ENCODE assay signal across 10 mouse cellular contexts in genomic region chr9:96838864-96839263, GRCm38 (mm10). TPM values are rescaled to one million over a fixed set of nuclear protein-coding genes. Genes with fewer than 3 reads are reported as not detected.
DNase-seq lines count a peak whose midpoint lies in the region; ATAC-seq and TF ChIP-seq lines count a peak whose summit lies in the region.
"Had no signal": no experiment of that assay in that cellular context is flagged by ENCODE, and none has a peak within 500 bp of the region (broad histone marks: within the 10 kb centered on the region; RNA-seq: fewer than 3 reads in every experiment).

No protein-coding gene starts in this region.

- H3K4me3 ChIP-seq in embryonic facial prominence, embryonic 11.5 days (ENCODE audit: low read depth, low read length): no peak overlapping the region
- H3K4me3 ChIP-seq in hindbrain, embryonic 16.5 days (ENCODE audit: low read length): no peak overlapping the region
- no peak overlapping the region for H3K4me3 ChIP-seq in lung, embryonic 14.5 days (ENCODE audit: low read depth, low read length)
- no peak overlapping the region for H3K4me3 ChIP-seq in small intestine, adult 2 months (ENCODE audit: low read depth, low read length)
- H3K4me3 ChIP-seq: embryonic facial prominence, embryonic 13.5 days; megakaryocyte, embryonic 14.5 days had no signal

- H3K36me3 ChIP-seq in embryonic facial prominence, embryonic 11.5 days (replicated peaks; ENCODE audit: control insufficient read depth, insufficient read depth, low read depth, low read length): no peaks in the 10 kb centered on the region
- H3K36me3 ChIP-seq in hindbrain, embryonic 16.5 days (ENCODE audit: control insufficient read depth, insufficient read depth, low read length): no peaks in the 10 kb centered on the region
- H3K36me3 ChIP-seq in lung, embryonic 14.5 days (ENCODE audit: insufficient read depth): no peaks in the 10 kb centered on the region
- H3K36me3 ChIP-seq in small intestine, adult 2 months (ENCODE audit: control insufficient read depth, insufficient read depth, low read length): peaks cover 10% of the 10 kb centered on the region

- peak; percentile 75 for TF ChIP-seq CTCF in lung, embryonic 14.5 days (IDR thresholded peaks at IDR 0.05; ENCODE audit: low read depth)
- peak; percentile 48; the same call in 1 of the 2 replicates for TF ChIP-seq CTCF in small intestine, adult 2 months (IDR thresholded peaks at IDR 0.05; ENCODE audit: extremely low read depth, insufficient read length, insufficient replicate concordance, low read depth, low read length)

- H3K9me3 ChIP-seq in embryonic facial prominence, embryonic 11.5 days (replicated peaks; ENCODE audit: control insufficient read depth, low read length): no peaks in the 10 kb centered on the region
- H3K9me3 ChIP-seq in hindbrain, embryonic 16.5 days (ENCODE audit: control insufficient read depth, low read length): 0 out of 2 replicates have a peak, but pooled peaks cover 4% of the 10 kb centered on the region
- no peaks in the 10 kb centered on the region for H3K9me3 ChIP-seq in lung, embryonic 14.5 days (ENCODE audit: low read depth, low read length)
- H3K9me3 ChIP-seq: embryonic facial prominence, embryonic 13.5 days had no signal

- peak; percentile 42 for ATAC-seq in embryonic facial prominence, embryonic 11.5 days (replicated peaks; ENCODE audit: insufficient number of reproducible peaks, low FRiP score, low TSS enrichment, low read depth)
- ATAC-seq in hindbrain, embryonic 16.5 days: peak; percentile 55
- peak; percentile 59 for ATAC-seq in lung, embryonic 14.5 days (ENCODE audit: insufficient read depth)
- ATAC-seq in inflammation-experienced regulatory T-cells, adult 6 months: no peak

- WGBS in embryonic facial prominence, embryonic 11.5 days: 43% methylated on average over 10 of the region's 10 CpGs
- WGBS in hindbrain, embryonic 16.5 days: 31% methylated on average over 10 of the region's 10 CpGs
- 34% methylated on average over 10 of the region's 10 CpGs for WGBS in lung, embryonic 14.5 days
- 31% methylated on average over 10 of the region's 10 CpGs for WGBS in small intestine, adult 2 months

- H3K27ac ChIP-seq in embryonic facial prominence, embryonic 11.5 days (replicated peaks; ENCODE audit: low read depth, low read length): no peak overlapping the region
- peak overlapping the region; percentile 73 for H3K27ac ChIP-seq in hindbrain, embryonic 16.5 days (ENCODE audit: low read depth, low read length)
- no peak overlapping the region for H3K27ac ChIP-seq in lung, embryonic 14.5 days (ENCODE audit: low read depth)
- no peak overlapping the region for H3K27ac ChIP-seq in small intestine, adult 2 months (ENCODE audit: insufficient read depth, low read depth, low read length)
- H3K27ac ChIP-seq: embryonic facial prominence, embryonic 13.5 days had no signal

- no peak overlapping the region for H3K4me2 ChIP-seq in embryonic facial prominence, embryonic 11.5 days (ENCODE audit: low read depth, low read length)
- H3K4me2 ChIP-seq in hindbrain, embryonic 16.5 days (ENCODE audit: low read length): no peak overlapping the region
- H3K4me2 ChIP-seq in lung, embryonic 14.5 days: no peak overlapping the region
- H3K4me2 ChIP-seq: embryonic facial prominence, embryonic 13.5 days had no signal

- intact Hi-C loops in left cerebral cortex, postnatal 14 days (cut with DNase I): loop anchor here (1.0 to 5.0 kb wide), 2 partner anchors 33 to 50 kb away; no protein-coding TSS in a partner anchor

- H3K27me3 ChIP-seq in embryonic facial prominence, embryonic 11.5 days (ENCODE audit: control insufficient read depth, insufficient read depth, low read length): no peaks in the 10 kb centered on the region
- no peaks in the 10 kb centered on the region for H3K27me3 ChIP-seq in hindbrain, embryonic 16.5 days (replicated peaks; ENCODE audit: control insufficient read depth, insufficient read depth, low read length)
- H3K27me3 ChIP-seq in lung, embryonic 14.5 days (ENCODE audit: insufficient read depth, low read length): no peaks in the 10 kb centered on the region
- H3K27me3 ChIP-seq in small intestine, adult 2 months (ENCODE audit: control insufficient read depth, insufficient read depth, low read length): no peaks in the 10 kb centered on the region

- peak; percentile 60 to 85 for DNase-seq in left cerebral cortex, postnatal 14 days (ENCODE audit: low spot score in 2 of 2)
- DNase-seq in left cerebral cortex, adult 8-10 months (ENCODE audit: low spot score in 2 of 2): no peak
- DNase-seq in NIH3T3 (ENCODE audit: low read depth): peak; percentile 67
- peak; percentile 73 for DNase-seq in embryonic facial prominence, embryonic 11.5 days (ENCODE audit: low spot score)
- peak; percentile 63 for DNase-seq in lung, embryonic 14.5 days

- H3K4me1 ChIP-seq in embryonic facial prominence, embryonic 11.5 days (ENCODE audit: control insufficient read depth, insufficient read depth, low read length): peaks cover 5% of the 10 kb centered on the region; the same call in 1 of the 2 replicates
- peaks cover 24% of the 10 kb centered on the region for H3K4me1 ChIP-seq in hindbrain, embryonic 16.5 days (ENCODE audit: control insufficient read depth, insufficient read depth, low read depth, low read length)
- no peaks in the 10 kb centered on the region for H3K4me1 ChIP-seq in lung, embryonic 14.5 days (ENCODE audit: insufficient read depth)
- H3K4me1 ChIP-seq in small intestine, adult 2 months (ENCODE audit: control insufficient read depth, insufficient read depth, insufficient read length, low read length): peaks cover 10% of the 10 kb centered on the region

- TF ChIP-seq POLR2A in small intestine, adult 2 months (IDR thresholded peaks at IDR 0.05; ENCODE audit: low read depth, low read length): no peak

- H3K9ac ChIP-seq in embryonic facial prominence, embryonic 11.5 days (replicated peaks; ENCODE audit: low read length): no peak overlapping the region
- no peak overlapping the region for H3K9ac ChIP-seq in hindbrain, embryonic 16.5 days (ENCODE audit: low read depth, low read length)
- no peak overlapping the region for H3K9ac ChIP-seq in lung, embryonic 14.5 days
- H3K9ac ChIP-seq: embryonic facial prominence, embryonic 13.5 days had no signal

RNA-seq across cellular contexts. Expression of gene Pxylp1, which starts 53.6 kb away (rescaled TPM):
- total RNA-seq in left cerebral cortex, postnatal 14 days (2021): 10 to 100 TPM; 13.4 to 17.8 TPM
- total RNA-seq in left cerebral cortex, adult 8-10 months (2022): 10 to 100 TPM; 17.8 to 28.5 (median 20.7) TPM
- polyA plus RNA-seq in embryonic facial prominence, embryonic 11.5 days (2014; fragmentation: Nextera tagmentation; extraction: Ambion mirVana): 22.7 and 26.7 TPM in 2 replicates
- polyA plus RNA-seq in hindbrain, embryonic 16.5 days (2015; fragmentation: Nextera tagmentation; extraction: Ambion mirVana): 30.7 and 37.6 TPM in 2 replicates
- polyA plus RNA-seq in lung, embryonic 14.5 days (2014; fragmentation: Nextera tagmentation; extraction: Ambion mirVana): 17.2 and 17.4 TPM in 2 replicates
- 5.3 and 11.9 TPM in 2 replicates for polyA plus RNA-seq in small intestine, adult 2 months (2012; rRNA removed)
- polyA plus RNA-seq in inflammation-experienced regulatory T-cells, adult 6 months (2017; shearing (Covaris generic)): 10 to 100 TPM in 2 of 3 experiments, 1 to 10 TPM in 1; 7.9 to 15.6 (median 15.2) TPM

Comparison
In these comparisons a context has a peak if more than half of its experiments do, and no peak if none do; other contexts are left out.
1. DNase-seq: peak in left cerebral cortex, postnatal 14 days (2 of 2), NIH3T3 (single experiment), embryonic facial prominence, embryonic 11.5 days (single experiment) and lung, embryonic 14.5 days (single experiment); none in left cerebral cortex, adult 8-10 months (0 of 2).